Comparison of ENCODE assay signal across 9 mouse cellular contexts in genomic region chr1:156659906-156660659, GRCm38 (mm10). TPM values are rescaled to one million over a fixed set of nuclear protein-coding genes. Genes with fewer than 3 reads are reported as not detected.
DNase-seq lines count a peak whose midpoint lies in the region; ATAC-seq and TF ChIP-seq lines count a peak whose summit lies in the region.
"Had no signal": no experiment of that assay in that cellular context is flagged by ENCODE, and none has a peak within 500 bp of the region (broad histone marks: within the 10 kb centered on the region; RNA-seq: fewer than 3 reads in every experiment).

No protein-coding gene starts in this region.

- peaks cover 5% of the 10 kb centered on the region; the same call in 1 of the 2 replicates for H3K4me1 ChIP-seq in kidney, adult 2 months (ENCODE audit: control insufficient read depth, insufficient read depth, low read length)

- H3K4me3 ChIP-seq in kidney, adult 2 months (ENCODE audit: insufficient read depth, low read depth, low read length), result no peak overlapping the region

- peak; percentile 44 for DNase-seq in kidney, adult 2 months
- no peak for DNase-seq in kidney, adult 11 months
- peak; percentile 48 for DNase-seq in NIH3T3 (ENCODE audit: low read depth)
- peak; percentile 46 for DNase-seq in lung, postnatal 25 days (ENCODE audit: low spot score)
- DNase-seq in left cerebral cortex, adult 18-20 months (ENCODE audit: low spot score in 2 of 2), result no peak
- DNase-seq in cerebellum, postnatal 36 days, result no peak
- DNase-seq in embryo, embryonic 10 days (ENCODE audit: low spot score), result no peak
- DNase-seq: gastrocnemius, postnatal 36 days had no signal

- no peak for TF ChIP-seq CTCF in kidney, adult 2 months (conservative IDR thresholded peaks at IDR 0.05; ENCODE audit: insufficient read depth, insufficient read length, low read depth, low read length)

- no peak for TF ChIP-seq POLR2A in kidney, adult 2 months (IDR thresholded peaks at IDR 0.05; ENCODE audit: low read depth, low read length)

- peak; percentile 91 for ATAC-seq in granulocyte monocyte progenitor cell, adult 5-6 weeks (replicated peaks; ENCODE audit: poor library complexity, severe bottlenecking)

- H3K27ac ChIP-seq in kidney, adult 2 months (ENCODE audit: insufficient read depth, low read depth, low read length), result no peak overlapping the region

- WGBS in kidney, adult 2 months, result 53% methylated on average over 13 of the region's 13 CpGs

- H3K27me3 ChIP-seq in kidney, adult 2 months (replicated peaks; ENCODE audit: control insufficient read depth, insufficient read depth, low read length), result no peaks in the 10 kb centered on the region

- H3K36me3 ChIP-seq in kidney, adult 2 months (ENCODE audit: control insufficient read depth, insufficient read depth, low read length), result no peaks in the 10 kb centered on the region

RNA-seq across cellular contexts. Expression of gene Tor3a, which starts 14.1 kb away (rescaled TPM):
- polyA plus RNA-seq in kidney, adult 2 months (2012; rRNA removed), result 12.7 and 19.1 TPM in 2 replicates
- total RNA-seq in granulocyte monocyte progenitor cell, adult 5-6 weeks (2014; fragmentation: Nextera tagmentation), result 35.6 and 40.0 TPM in 2 replicates
- 33.5 and 33.6 TPM in 2 replicates for total RNA-seq in granulocyte monocyte progenitor cell, adult 5-6 weeks (2017)
- total RNA-seq in left cerebral cortex, adult 18-20 months (2021), result 1 to 10 TPM; 6.3 to 7.5 TPM

RNA-seq across cellular contexts. Expression of gene Fam20b, which starts 58.8 kb away (rescaled TPM):
- 42.2 and 43.6 TPM in 2 replicates for polyA plus RNA-seq in kidney, adult 2 months (2012; rRNA removed)
- 18.6 and 30.9 TPM in 2 replicates for total RNA-seq in granulocyte monocyte progenitor cell, adult 5-6 weeks (2014; fragmentation: Nextera tagmentation)
- 44.5 and 47.2 TPM in 2 replicates for total RNA-seq in granulocyte monocyte progenitor cell, adult 5-6 weeks (2017)
- total RNA-seq in left cerebral cortex, adult 18-20 months (2021), result 10 to 100 TPM; 78.2 to 80.1 TPM

Comparison
In these comparisons a context has a peak if more than half of its experiments do, and no peak if none do; other contexts are left out.
1. DNase-seq: peak in kidney, adult 2 months (single experiment), NIH3T3 (single experiment) and lung, postnatal 25 days (single experiment); none in kidney, adult 11 months (single experiment), left cerebral cortex, adult 18-20 months (0 of 2), cerebellum, postnatal 36 days (0 of 2) and embryo, embryonic 10 days (single experiment).
2. RNA of gene Tor3a, which starts 14.1 kb away (total RNA-seq): 33.5 to 40.0 TPM in granulocyte monocyte progenitor cell, adult 5-6 weeks; 6.3 to 7.5 TPM in left cerebral cortex, adult 18-20 months; every median in the first group is over 4 times any median in the second.